Mouse (Mus musculus): Measurements from ENCODE around the gene Nkx2-9. TPM values are rescaled to one million over a fixed set of nuclear protein-coding genes. Genes with fewer than 3 reads are reported as not detected.

Nkx2-9 gene
- total and polyA plus RNA-seq, 3 experiments = not detected

GRCm38 (mm10) chr12:56611504-56612348, 1.4 kb downstream of the Nkx2-9 start:
- no peaks in the 10 kb centered on the region for H3K36me3 ChIP-seq (replicated peaks in 1 of 2; ENCODE audit: control insufficient read depth in 1 of 2, insufficient read depth in 1 of 2, low read length in 1 of 2)
- TF ChIP-seq JUN (IDR thresholded peaks at IDR 0.05; ENCODE audit: insufficient read depth, low read depth, low read length) (no peak), ZNF384 (IDR thresholded peaks at IDR 0.05; ENCODE audit: low read depth, low read length) (no peak), CHD2 (IDR thresholded peaks at IDR 0.05; ENCODE audit: low read length) (no peak), POLR2AphosphoS2 (IDR thresholded peaks at IDR 0.05; ENCODE audit: low read depth, low read length) (no peak), RAD21 (IDR thresholded peaks at IDR 0.05; ENCODE audit: low read depth, low read length) (no peak), SMC3 (IDR thresholded peaks at IDR 0.05; ENCODE audit: low read depth, low read length) (no peak), CHD1 (IDR thresholded peaks at IDR 0.05; ENCODE audit: low read depth, low read length) (no peak), NELFE (IDR thresholded peaks at IDR 0.05; ENCODE audit: low read depth, low read length) (no peak), MEF2A (IDR thresholded peaks at IDR 0.05; ENCODE audit: borderline replicate concordance, low read depth, low read length) (no peak), ZC3H11A (IDR thresholded peaks at IDR 0.05; ENCODE audit: low read depth, low read length) (no peak), TBP (conservative IDR thresholded peaks at IDR 0.05; ENCODE audit: low read depth, low read length) (no peak), EP300 (IDR thresholded peaks at IDR 0.05; ENCODE audit: low read length) (no peak), E2F4 (IDR thresholded peaks at IDR 0.05; ENCODE audit: insufficient replicate concordance, low read depth, low read length) (no peak), POLR2A (IDR thresholded peaks at IDR 0.05; ENCODE audit: low read depth, low read length) (no peak), ETS1 (conservative IDR thresholded peaks at IDR 0.05; ENCODE audit: low read depth, low read length) (no peak), CTCF (conservative IDR thresholded peaks at IDR 0.05 in 1 of 2, IDR thresholded peaks at IDR 0.05 in 1 of 2; ENCODE audit: low read depth in 2 of 2, low read length in 2 of 2) (no peak)
- H3K27me3 ChIP-seq (replicated peaks) = no peaks in the 10 kb centered on the region
- dilution Hi-C loops (cut with MboI; ENCODE audit: extremely low pct_ligation_motif_present, extremely low pct_unique_long_range_greater_than_20kb, low sequenced_read_pairs) = no loop called here
- H3K4me3 ChIP-seq (replicated peaks in 1 of 3; ENCODE audit: low read depth in 2 of 3, low read length in 2 of 3, poor library complexity in 1 of 3) = no peak overlapping the region
- no peak for DNase-seq (ENCODE audit: extremely low read depth)
- H3K9me3 ChIP-seq (replicated peaks; ENCODE audit: low read length) = no peaks in the 10 kb centered on the region
- no peak overlapping the region for H3K4me2 ChIP-seq (ENCODE audit: insufficient read depth, low read depth, poor library complexity, severe bottlenecking)
- H3K4me1 ChIP-seq (ENCODE audit: control insufficient read depth in 1 of 2, insufficient read depth in 2 of 2) = no peaks in the 10 kb centered on the region
- no peak overlapping the region for H3K9ac ChIP-seq (ENCODE audit: insufficient read depth, low read depth)
- no peak overlapping the region for H3K27ac ChIP-seq (ENCODE audit: insufficient read depth, low read depth)
- H3K79me2 ChIP-seq (replicated peaks; ENCODE audit: control insufficient read depth, extremely low read depth, insufficient read depth, poor library complexity, severe bottlenecking) = no peaks in the 10 kb centered on the region
- in situ Hi-C loops (cut with MboI; ENCODE audit: low pct_ligation_motif_present, low pct_unique_long_range_greater_than_20kb, low sequenced_read_pairs) = no loop called here

DNA sequence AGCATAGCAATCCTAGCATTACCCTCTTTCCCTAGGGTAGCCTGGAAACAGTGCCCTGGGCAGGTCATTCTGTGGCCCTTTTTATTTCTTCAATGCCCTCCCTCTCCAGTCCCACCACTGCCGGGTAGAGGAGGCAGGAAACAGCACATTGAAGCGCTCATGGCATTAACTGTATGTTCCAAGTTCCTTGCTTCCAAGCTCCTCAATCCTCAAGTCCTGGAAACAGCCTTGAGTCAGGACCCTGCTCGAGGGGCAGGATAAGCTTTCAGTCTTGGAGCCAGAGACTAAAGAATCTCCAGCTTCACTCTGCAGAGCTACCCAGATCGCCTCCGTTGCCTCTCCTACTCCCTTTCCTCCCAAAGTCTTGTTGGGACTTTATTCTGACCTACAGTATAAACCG, 2.2 kb downstream of the Nkx2-9 start:
- TF ChIP-seq JUN (IDR thresholded peaks at IDR 0.05; ENCODE audit: insufficient read depth, low read depth, low read length) = no peak
- no peak for TF ChIP-seq ZNF384 (IDR thresholded peaks at IDR 0.05; ENCODE audit: low read depth, low read length)
- no peak for TF ChIP-seq USF2 (conservative IDR thresholded peaks at IDR 0.05; ENCODE audit: low read depth, low read length)
- TF ChIP-seq MYC (IDR thresholded peaks at IDR 0.05; ENCODE audit: low read depth, low read length) = no peak
- TF ChIP-seq SIN3A (IDR thresholded peaks at IDR 0.05; ENCODE audit: low read length) = no peak
- TF ChIP-seq RAD21 (IDR thresholded peaks at IDR 0.05; ENCODE audit: low read depth, low read length) = no peak
- no peak for TF ChIP-seq RCOR1 (conservative IDR thresholded peaks at IDR 0.05; ENCODE audit: low read depth, low read length)
- TF ChIP-seq USF1 (IDR thresholded peaks at IDR 0.05; ENCODE audit: low read depth, low read length) = no peak
- TF ChIP-seq KAT2A (IDR thresholded peaks at IDR 0.05; ENCODE audit: insufficient replicate concordance, low read length) = no peak
- TF ChIP-seq CHD1 (IDR thresholded peaks at IDR 0.05; ENCODE audit: low read depth, low read length) = no peak
- Histone ChIP-seq H3K27ac (ENCODE audit: insufficient read depth, low read depth) (no peak overlapping the region), H3K36me3 (replicated peaks in 1 of 2; ENCODE audit: control insufficient read depth in 1 of 2, insufficient read depth in 1 of 2, low read length in 1 of 2) (no peaks in the 10 kb centered on the region), H3K9me3 (replicated peaks; ENCODE audit: low read length) (no peaks in the 10 kb centered on the region), H3K4me2 (ENCODE audit: insufficient read depth, low read depth, poor library complexity, severe bottlenecking) (no peak overlapping the region), H3K4me1 (ENCODE audit: control insufficient read depth in 1 of 2, insufficient read depth in 2 of 2) (peaks cover 0 to 5% of the 10 kb centered on the region in 2 experiments; a peak in 2 of 4 replicates), H3K4me3 (replicated peaks in 1 of 3; ENCODE audit: low read depth in 2 of 3, low read length in 2 of 3, poor library complexity in 1 of 3) (no peak overlapping the region), H3K79me2 (replicated peaks; ENCODE audit: control insufficient read depth, extremely low read depth, insufficient read depth, poor library complexity, severe bottlenecking) (no peaks in the 10 kb centered on the region), H3K9ac (ENCODE audit: insufficient read depth, low read depth) (no peak overlapping the region), H3K27me3 (replicated peaks) (no peaks in the 10 kb centered on the region)
- dilution Hi-C loops (cut with MboI; ENCODE audit: extremely low pct_ligation_motif_present, extremely low pct_unique_long_range_greater_than_20kb, low sequenced_read_pairs) (no loop called here), in situ Hi-C loops (cut with MboI; ENCODE audit: low pct_ligation_motif_present, low pct_unique_long_range_greater_than_20kb, low sequenced_read_pairs) (no loop called here)
- DNase-seq (ENCODE audit: extremely low read depth) = no peak

Measured in CH12.LX (cell line).